Mouse (Mus musculus): ENCODE results near the gene Cst3.

- TF ChIP-seq CTCF (IDR thresholded peaks at IDR 0.05; ENCODE audit: insufficient read depth, low read length) (no peak), POLR2A (IDR thresholded peaks at IDR 0.05; ENCODE audit: borderline replicate concordance, extremely low read depth, low read depth, low read length) (no peak)
These were observed 49.5 kb downstream of the Cst3 start for GRCm38 (mm10) chr2:148825986-148826385.
